Mouse (Mus musculus): ENCODE results near the gene Evi5l. TPM values are rescaled to one million over a fixed set of nuclear protein-coding genes. Genes with fewer than 3 reads are reported as not detected.

Evi5l gene
- polyA plus RNA-seq, 1 experiment from 2014 or later, result 18.7 TPM

DNA sequence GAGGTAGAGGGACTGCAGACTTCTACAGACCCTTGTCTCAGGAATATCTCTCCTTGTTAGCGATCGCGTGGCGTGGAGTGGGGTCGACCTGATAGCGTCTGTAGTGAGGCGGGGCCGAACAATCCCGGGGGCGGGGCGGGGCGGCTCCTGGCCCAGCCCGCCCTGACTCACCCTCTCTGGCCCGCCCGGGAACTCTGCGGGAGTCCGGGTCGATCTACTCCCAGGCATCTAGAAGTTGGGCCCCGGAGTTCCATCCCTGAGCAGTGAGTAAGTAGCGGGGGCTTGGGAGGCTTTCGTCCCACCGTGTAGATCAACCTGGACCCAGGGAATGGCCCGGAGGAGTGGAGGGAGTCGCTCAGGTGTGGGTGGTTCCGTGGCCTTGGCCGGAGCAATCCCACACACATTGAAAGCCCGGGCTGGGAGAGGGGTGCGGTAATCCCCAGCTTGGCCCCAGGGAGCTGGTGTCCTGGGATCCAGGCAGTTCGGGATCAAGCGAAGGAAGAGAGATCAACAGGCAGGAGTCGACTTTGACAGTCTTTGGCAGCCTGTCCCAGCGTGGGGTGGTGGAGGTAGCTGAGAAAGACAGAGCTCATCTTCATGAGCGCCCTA, 60.5 kb downstream of the Evi5l start, which contains the start of gene Lrrc8e:
TSS of gene Lrrc8e (plus strand) at position 89 of the 609 bp plus-strand sequence.
- H3K36me3 ChIP-seq (ENCODE audit: control insufficient read depth, insufficient read depth, low read length), result no peaks in the 10 kb centered on the region
- no peaks in the 10 kb centered on the region for H3K9me3 ChIP-seq (ENCODE audit: control insufficient read depth, low read length)
- DNase-seq (ENCODE audit: low spot score) (no peak), ATAC-seq (ENCODE audit: low read depth) (peak; percentile 58)
- H3K4me2 ChIP-seq (ENCODE audit: low read depth, low read length), result peak within 1 kb of the TSS; percentile 53
- WGBS, result 5% methylated on average over 24 of the region's 33 CpGs
- no peaks in the 10 kb centered on the region for H3K4me1 ChIP-seq (ENCODE audit: control insufficient read depth, insufficient read depth, low read length)
- peaks cover 16% of the 10 kb centered on the region for H3K27me3 ChIP-seq (replicated peaks; ENCODE audit: control insufficient read depth, insufficient read depth, low read length)
- H3K9ac ChIP-seq (ENCODE audit: low read depth, low read length), result peak within 1 kb of the TSS; percentile 49
- no peak within 1 kb of the TSS for H3K27ac ChIP-seq (replicated peaks; ENCODE audit: low read depth, low read length)
- H3K4me3 ChIP-seq (ENCODE audit: low read depth, low read length), result peak within 1 kb of the TSS; percentile 35

DNA sequence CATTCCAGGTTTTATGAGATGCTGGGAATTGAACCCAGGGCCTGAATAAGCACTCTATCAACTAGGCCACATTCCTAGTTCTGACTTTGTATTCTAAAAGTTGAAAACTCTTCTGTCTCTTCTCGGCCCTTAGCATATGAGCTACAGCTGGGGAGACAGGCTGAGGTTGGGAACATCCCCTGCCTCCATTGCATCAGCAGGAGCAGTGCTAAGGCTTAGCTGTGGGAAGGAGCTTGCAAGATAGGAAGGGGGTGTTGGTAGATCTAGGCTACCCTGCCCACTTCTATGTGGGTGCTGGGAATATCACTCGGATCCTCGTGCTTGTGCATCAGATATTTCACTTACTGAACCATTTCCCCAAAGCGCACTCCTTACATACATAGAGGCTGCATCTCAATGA, 61.6 kb downstream of the Evi5l start:
- DNase-seq (ENCODE audit: low spot score), result no peak
- Histone ChIP-seq H3K9me3 (ENCODE audit: control insufficient read depth, low read length) (no peaks in the 10 kb centered on the region), H3K27ac (replicated peaks; ENCODE audit: low read depth, low read length) (no peak overlapping the region), H3K36me3 (ENCODE audit: control insufficient read depth, insufficient read depth, low read length) (no peaks in the 10 kb centered on the region), H3K4me3 (ENCODE audit: low read depth, low read length) (no peak overlapping the region), H3K9ac (ENCODE audit: low read depth, low read length) (no peak overlapping the region), H3K4me2 (ENCODE audit: low read depth, low read length) (no peak overlapping the region), H3K4me1 (ENCODE audit: control insufficient read depth, insufficient read depth, low read length) (no peaks in the 10 kb centered on the region), H3K27me3 (replicated peaks; ENCODE audit: control insufficient read depth, insufficient read depth, low read length) (peaks cover 16% of the 10 kb centered on the region)
- no peak for ATAC-seq (ENCODE audit: low read depth)
- WGBS, result 91% methylated on average over 4 of the region's 4 CpGs

DNA sequence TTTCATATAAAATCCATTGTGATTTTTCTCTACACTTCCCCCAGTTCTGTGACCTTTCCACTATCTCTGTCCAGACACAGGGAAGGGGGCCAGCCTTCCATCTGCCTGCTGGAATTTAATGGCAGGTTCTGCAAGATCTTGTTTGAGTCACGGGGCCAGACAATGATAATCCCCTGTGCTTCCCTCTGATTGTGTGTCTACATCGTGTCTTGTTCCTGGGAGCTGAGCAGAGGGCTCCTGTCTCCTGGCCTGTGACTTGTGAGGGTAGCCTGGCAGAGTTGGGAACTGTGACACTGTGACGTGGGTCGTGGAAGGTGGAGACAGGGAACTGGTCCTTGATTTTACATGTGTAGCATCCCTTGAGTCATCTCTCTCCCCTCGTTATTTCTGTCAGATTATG, 63.4 kb downstream of the Evi5l start:
- Histone ChIP-seq H3K4me2 (ENCODE audit: low read depth, low read length) (no peak overlapping the region), H3K27me3 (replicated peaks; ENCODE audit: control insufficient read depth, insufficient read depth, low read length) (peaks cover 16% of the 10 kb centered on the region), H3K9ac (ENCODE audit: low read depth, low read length) (no peak overlapping the region), H3K4me3 (ENCODE audit: low read depth, low read length) (no peak overlapping the region), H3K36me3 (ENCODE audit: control insufficient read depth, insufficient read depth, low read length) (no peaks in the 10 kb centered on the region), H3K4me1 (ENCODE audit: control insufficient read depth, insufficient read depth, low read length) (no peaks in the 10 kb centered on the region), H3K27ac (replicated peaks; ENCODE audit: low read depth, low read length) (no peak overlapping the region), H3K9me3 (ENCODE audit: control insufficient read depth, low read length) (no peaks in the 10 kb centered on the region)
- no peak for DNase-seq (ENCODE audit: low spot score)
- ATAC-seq (ENCODE audit: low read depth), result no peak
- WGBS, result 75% methylated on average over 5 of the region's 5 CpGs

DNA sequence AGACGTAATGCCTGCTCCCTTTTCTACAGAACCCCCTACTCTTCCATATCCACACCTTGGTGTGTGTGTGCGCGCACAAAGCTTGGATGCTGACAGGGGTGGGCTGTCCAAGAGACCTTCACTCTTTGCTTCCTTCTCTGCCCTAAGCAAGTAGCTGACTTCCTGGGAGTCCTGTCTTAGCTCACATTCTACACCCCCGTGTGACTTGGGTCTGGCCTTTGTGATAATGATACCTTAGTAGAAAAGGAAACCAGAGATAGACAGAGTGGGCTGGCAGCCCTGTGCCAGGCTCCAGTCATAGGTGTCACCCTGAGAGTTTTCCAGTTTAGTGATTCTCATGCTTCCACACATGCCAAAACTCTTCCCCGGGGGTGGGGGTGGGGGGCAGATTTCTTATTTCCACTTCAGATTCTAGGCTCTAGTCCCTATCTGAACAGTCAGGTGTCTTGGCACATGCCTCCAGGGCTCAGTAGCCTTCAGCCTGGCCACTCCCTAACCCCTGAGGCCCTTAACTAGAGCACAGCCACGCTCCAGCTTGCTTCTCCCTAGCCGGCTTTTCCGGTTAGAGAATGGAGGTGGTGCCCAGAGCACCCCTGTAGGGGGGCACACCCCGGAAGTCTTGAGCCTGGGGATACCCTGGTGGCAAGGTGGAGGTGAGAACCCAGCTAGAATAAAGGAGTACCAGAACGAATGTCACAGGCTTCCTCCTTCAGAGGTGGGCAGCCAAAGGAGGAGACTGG, 64.4 kb downstream of the Evi5l start:
- ATAC-seq (ENCODE audit: low read depth) (0 out of 2 replicates have a peak, but pooled peaks have one; percentile 34), DNase-seq (ENCODE audit: low spot score) (no peak)
- Histone ChIP-seq H3K27me3 (replicated peaks; ENCODE audit: control insufficient read depth, insufficient read depth, low read length) (peaks cover 14% of the 10 kb centered on the region), H3K4me2 (ENCODE audit: low read depth, low read length) (no peak overlapping the region), H3K36me3 (ENCODE audit: control insufficient read depth, insufficient read depth, low read length) (no peaks in the 10 kb centered on the region), H3K4me1 (ENCODE audit: control insufficient read depth, insufficient read depth, low read length) (no peaks in the 10 kb centered on the region), H3K4me3 (ENCODE audit: low read depth, low read length) (no peak overlapping the region), H3K9me3 (ENCODE audit: control insufficient read depth, low read length) (no peaks in the 10 kb centered on the region), H3K9ac (ENCODE audit: low read depth, low read length) (no peak overlapping the region), H3K27ac (replicated peaks; ENCODE audit: low read depth, low read length) (no peak overlapping the region)
- 51% methylated on average over 10 of the region's 10 CpGs for whole genome bisulfite sequencing

DNA sequence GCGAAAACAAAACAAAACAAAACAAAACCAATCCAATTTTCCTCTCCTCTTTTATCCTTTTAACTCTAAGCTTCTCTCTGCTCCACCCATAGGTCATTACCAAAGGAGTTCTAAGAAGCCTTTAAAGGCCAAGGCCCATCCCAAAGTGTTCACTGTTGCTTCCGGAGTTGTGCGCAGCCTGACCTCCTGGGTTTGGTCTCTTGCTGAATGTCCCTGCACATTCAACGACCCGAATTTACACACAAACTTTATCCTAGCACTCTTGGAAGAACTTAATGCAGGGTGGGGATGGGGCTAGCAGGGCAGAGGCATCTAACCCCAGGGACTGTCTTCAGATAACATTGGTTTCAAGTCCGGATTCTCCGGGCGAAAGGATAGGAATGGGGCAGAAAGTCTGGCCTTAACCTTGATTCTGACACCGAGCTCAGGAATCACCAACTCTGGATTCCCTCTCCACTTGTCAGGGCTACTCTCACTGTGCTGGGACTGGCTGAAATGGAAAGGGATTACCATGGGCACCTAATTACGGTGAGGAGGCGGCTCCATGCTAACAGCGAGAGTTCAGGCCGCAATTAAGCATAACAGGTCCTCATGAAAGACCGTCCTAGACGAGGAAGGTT, 71.6 kb downstream of the Evi5l start:
- Histone ChIP-seq H3K4me3 (ENCODE audit: low read depth, low read length) (peak overlapping the region; percentile 61), H3K9me3 (ENCODE audit: control insufficient read depth, low read length) (no peaks in the 10 kb centered on the region), H3K36me3 (ENCODE audit: control insufficient read depth, insufficient read depth, low read length) (peaks cover 22% of the 10 kb centered on the region), H3K4me1 (ENCODE audit: control insufficient read depth, insufficient read depth, low read length) (peaks cover 15% of the 10 kb centered on the region; the same call in 1 of the 2 replicates), H3K4me2 (ENCODE audit: low read depth, low read length) (peak overlapping the region; percentile 80), H3K27me3 (replicated peaks; ENCODE audit: control insufficient read depth, insufficient read depth, low read length) (no peaks in the 10 kb centered on the region), H3K9ac (ENCODE audit: low read depth, low read length) (peak overlapping the region; percentile 72), H3K27ac (replicated peaks; ENCODE audit: low read depth, low read length) (peak overlapping the region; percentile 96)
- ATAC-seq (ENCODE audit: low read depth) (no peak; the same call in 1 of the 2 replicates), DNase-seq (ENCODE audit: low spot score) (no peak)
- WGBS, result 20% methylated on average over 15 of the region's 15 CpGs

DNA sequence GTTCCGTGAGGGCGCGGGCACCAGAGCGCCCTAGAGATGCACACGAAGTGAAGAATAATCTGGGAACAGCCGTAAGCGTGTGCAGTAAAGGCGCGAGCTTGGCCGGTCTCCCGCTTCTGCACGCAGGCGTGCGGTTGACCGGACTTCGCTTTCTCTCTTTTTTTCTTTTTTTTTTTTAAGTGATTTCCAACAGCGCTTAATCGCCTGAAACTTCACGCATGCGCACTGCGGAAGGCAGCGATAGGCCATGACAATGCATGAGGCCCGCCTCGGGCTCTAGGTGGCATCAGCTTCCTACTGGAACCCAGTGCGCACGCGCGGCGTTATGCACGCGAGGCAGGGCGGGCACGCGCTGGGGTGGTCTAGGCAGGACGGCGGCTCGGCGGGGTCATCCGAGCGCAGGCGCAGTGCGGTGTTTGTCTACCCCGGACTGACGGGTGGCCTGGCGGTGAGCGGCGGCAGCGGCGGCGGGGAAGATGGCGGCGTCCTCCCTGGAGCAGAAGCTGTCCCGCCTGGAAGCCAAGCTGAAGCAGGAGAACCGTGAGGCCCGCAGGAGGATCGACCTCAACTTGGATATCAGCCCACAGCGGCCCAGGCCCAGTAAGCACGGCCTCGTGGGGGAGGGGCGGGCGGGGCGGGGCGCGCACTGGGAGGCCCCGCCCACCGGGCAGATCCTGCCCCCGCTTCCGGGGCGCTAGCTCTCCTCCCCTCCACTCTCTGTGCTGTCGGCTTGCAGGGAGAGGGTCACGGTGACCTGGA, 72.2 kb downstream of the Evi5l start, which contains the start of the genes Map2k7 and Gm49320:
TSS of gene Map2k7 (plus strand) at position 307 of the 759 bp plus-strand sequence.
TSS of gene Gm49320 (plus strand) at position 432 of the 759 bp plus-strand sequence.
- WGBS, result under 1% methylated on average over 53 of the region's 71 CpGs
- H3K9ac ChIP-seq (ENCODE audit: low read depth, low read length), result peak within 1 kb of the TSS; percentile 83
- peaks cover 15% of the 10 kb centered on the region; the same call in 1 of the 2 replicates for H3K4me1 ChIP-seq (ENCODE audit: control insufficient read depth, insufficient read depth, low read length)
- peak; percentile 100 for DNase-seq (ENCODE audit: low spot score)
- no peaks in the 10 kb centered on the region for H3K9me3 ChIP-seq (ENCODE audit: control insufficient read depth, low read length)
- H3K4me3 ChIP-seq (ENCODE audit: low read depth, low read length), result peak within 1 kb of the TSS; percentile 61
- ATAC-seq (ENCODE audit: low read depth), result peak; percentile 96
- no peaks in the 10 kb centered on the region for H3K27me3 ChIP-seq (replicated peaks; ENCODE audit: control insufficient read depth, insufficient read depth, low read length)
- peak within 1 kb of the TSS; percentile 80 for H3K4me2 ChIP-seq (ENCODE audit: low read depth, low read length)
- H3K27ac ChIP-seq (replicated peaks; ENCODE audit: low read depth, low read length), result peak within 1 kb of the TSS; percentile 96
- peaks cover 29% of the 10 kb centered on the region for H3K36me3 ChIP-seq (ENCODE audit: control insufficient read depth, insufficient read depth, low read length)

DNA sequence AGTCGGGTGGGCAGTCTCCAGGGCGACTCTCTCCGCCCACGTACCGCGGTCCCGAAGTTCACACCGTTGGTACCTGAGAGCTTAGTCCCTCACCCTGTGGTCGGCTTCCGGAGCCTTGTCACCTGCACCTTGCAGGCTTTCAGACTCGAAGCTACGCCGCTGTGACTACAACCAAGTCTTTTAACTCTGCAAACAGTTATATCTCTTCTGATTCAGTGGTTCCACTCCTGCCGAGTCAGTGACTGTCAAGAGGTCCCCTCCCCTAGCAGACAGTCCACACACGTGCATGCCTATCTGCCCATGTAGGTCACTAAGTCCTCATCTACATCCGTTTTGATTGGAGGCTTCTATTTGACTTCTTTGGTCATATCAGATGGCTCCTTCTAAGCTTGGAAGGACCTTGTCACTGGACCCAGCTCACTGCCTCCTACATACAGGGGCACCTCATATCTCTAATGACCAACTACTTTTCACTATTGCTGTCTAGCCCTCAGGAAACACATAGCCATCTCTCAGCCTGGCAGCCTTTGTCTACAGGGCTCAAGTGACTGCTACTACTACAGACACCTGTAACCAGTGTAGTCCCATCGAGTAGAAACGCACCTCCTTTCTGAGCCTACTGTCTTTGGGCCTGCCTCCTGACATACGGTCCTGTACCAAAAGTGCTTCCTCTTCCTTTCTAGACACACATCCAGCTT, 73.0 kb downstream of the Evi5l start:
- peak overlapping the region; percentile 83 for H3K9ac ChIP-seq (ENCODE audit: low read depth, low read length)
- peak; percentile 0; the same call in 1 of the 2 replicates for ATAC-seq (ENCODE audit: low read depth)
- no peaks in the 10 kb centered on the region for H3K9me3 ChIP-seq (ENCODE audit: control insufficient read depth, low read length)
- peak overlapping the region; percentile 66 for H3K4me2 ChIP-seq (ENCODE audit: low read depth, low read length)
- no peak for DNase-seq (ENCODE audit: low spot score)
- H3K4me3 ChIP-seq (ENCODE audit: low read depth, low read length), result peak overlapping the region; percentile 61
- H3K36me3 ChIP-seq (ENCODE audit: control insufficient read depth, insufficient read depth, low read length), result peaks cover 36% of the 10 kb centered on the region
- H3K27me3 ChIP-seq (replicated peaks; ENCODE audit: control insufficient read depth, insufficient read depth, low read length), result no peaks in the 10 kb centered on the region
- H3K4me1 ChIP-seq (ENCODE audit: control insufficient read depth, insufficient read depth, low read length), result peaks cover 15% of the 10 kb centered on the region; the same call in 1 of the 2 replicates
- 16% methylated on average over 15 of the region's 19 CpGs for WGBS
- H3K27ac ChIP-seq (replicated peaks; ENCODE audit: low read depth, low read length), result no peak overlapping the region
